Mouse (Mus musculus): ENCODE results near the gene Vcp. TPM values are rescaled to one million over a fixed set of nuclear protein-coding genes. Genes with fewer than 3 reads are reported as not detected.

The Vcp gene
- 265 and 269 TPM in 2 replicates for total RNA-seq (2021)
- long read RNA-seq, experiment 1, transcript Vcp-201 (17 exons, 3,316 nt) = major isoform, 551 of 603 reads
- long read RNA-seq, experiment 1, partial matches to known transcripts = 27 of 603 reads
- long read RNA-seq, experiment 1, other reads (novel, unspliced or antisense) = 25 of 603 reads
- long read RNA-seq, experiment 2, transcript Vcp-201 (17 exons, 3,316 nt) = major isoform, 339 of 387 reads
- long read RNA-seq, experiment 2, partial matches to known transcripts = 31 of 387 reads
- long read RNA-seq, experiment 2, other reads (novel, unspliced or antisense) = 17 of 387 reads

GRCm38 (mm10) chr4:43000141-43000986 is at the start of gene Vcp:
TSS of gene Vcp (minus strand) at chr4:43000507.
- DNase-seq = peak; percentile 99

GRCm38 (mm10) chr4:43047231-43047630 is 46.9 kb upstream of the Vcp start:
- peak; percentile 85 for DNase-seq

- no peak for DNase-seq
These were observed 46.3 kb upstream of the Vcp start for GRCm38 (mm10) chr4:43046607-43047006.

- peak; percentile 99 for DNase-seq
These were observed 45.5 kb upstream of the Vcp start, which contains the start of gene Fam214b for GRCm38 (mm10) chr4:43045659-43046302. TSS of gene Fam214b (minus strand) at chr4:43046220.

- no peak for DNase-seq
These were observed 45.0 kb upstream of the Vcp start for GRCm38 (mm10) chr4:43045285-43045658.

- peak; percentile 56 for DNase-seq
These were observed 44.4 kb upstream of the Vcp start for GRCm38 (mm10) chr4:43044673-43045072.

GRCm38 (mm10) chr4:43043644-43044357 is 43.5 kb upstream of the Vcp start:
- peak; percentile 81 for DNase-seq

- peak; percentile 68 for DNase-seq
These were observed 40.7 kb upstream of the Vcp start for GRCm38 (mm10) chr4:43040881-43041547.

- peak; percentile 99 for DNase-seq
These were observed 39.8 kb upstream of the Vcp start for GRCm38 (mm10) chr4:43040114-43040572.

GRCm38 (mm10) chr4:43039609-43040008 is 39.3 kb upstream of the Vcp start:
- DNase-seq = no peak

GRCm38 (mm10) chr4:43038567-43039495 is 38.5 kb upstream of the Vcp start:
- peak; percentile 90 for DNase-seq

- DNase-seq = no peak
These were observed 37.7 kb upstream of the Vcp start for GRCm38 (mm10) chr4:43037860-43038566.

GRCm38 (mm10) chr4:43036356-43036755 is 36.0 kb upstream of the Vcp start:
- no peak for DNase-seq

GRCm38 (mm10) chr4:43035851-43036250 is 35.5 kb upstream of the Vcp start:
- DNase-seq = no peak

GRCm38 (mm10) chr4:43033481-43033880 is 33.2 kb upstream of the Vcp start:
- no peak for DNase-seq

GRCm38 (mm10) chr4:43032501-43032900 is 32.2 kb upstream of the Vcp start:
- DNase-seq = no peak

GRCm38 (mm10) chr4:43031237-43031995 is 31.1 kb upstream of the Vcp start, which contains the start of gene Stoml2:
TSS of gene Stoml2 (minus strand) at chr4:43031710.
- peak; percentile 96 for DNase-seq

GRCm38 (mm10) chr4:43030780-43031230 is 30.5 kb upstream of the Vcp start:
- no peak for DNase-seq

GRCm38 (mm10) chr4:43030352-43030751 is 30.0 kb upstream of the Vcp start:
- DNase-seq = no peak
